Mouse (Mus musculus) erythroid progenitor cell, adult 5-6 weeks (primary cell): ENCODE results near the gene Dhrs4. TPM values are rescaled to one million over a fixed set of nuclear protein-coding genes. Genes with fewer than 3 reads are reported as not detected.

ENCODE experiments used
- ATAC-seq: replicated peaks from 2 replicates; pipeline ENCODE4 v1.8.0; 2016; ENCODE audit warnings: moderate number of reproducible peaks, mild to moderate bottlenecking, moderate TSS enrichment, inconsistent platforms; ENCODE audit not compliant: poor library complexity, low FRiP score, severe bottlenecking
- total RNA-seq, 2 experiments: library from RNA; stranded (forward) in 1 of 2; stranded (reverse) in 1 of 2; fragments of 150-400 nt in 1 of 2; fragments of 186-747, 209-891 nt in 1 of 2; gene quantifications; 2 replicates each; pipeline versions ENCODE4 v1.2.3 to v1.2.4; 2015 to 2017; ENCODE audit warnings: low replicate concordance in 2 of 2

Gene Dhrs4
- total RNA-seq, 2 experiments from 2014 or later: 21.8 to 26.4 TPM

DNA sequence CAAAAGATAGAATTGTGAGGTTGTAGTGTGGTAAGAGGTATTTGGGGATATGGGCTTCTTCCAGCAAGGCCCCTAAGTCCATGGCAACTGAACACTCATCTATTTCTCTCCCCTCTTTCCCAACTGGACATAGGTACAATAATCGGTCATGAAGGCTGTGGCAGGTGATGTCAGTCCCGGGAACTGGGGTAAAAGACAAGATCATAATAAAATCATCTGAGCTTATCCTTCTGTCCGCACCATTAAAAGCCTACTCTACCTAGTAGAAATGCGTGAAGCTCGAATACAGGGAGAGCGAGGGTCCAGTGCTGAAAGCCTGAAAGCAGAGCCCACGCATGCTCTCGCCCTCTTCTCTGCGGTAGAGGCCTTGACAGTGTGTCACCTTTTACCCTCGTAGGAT is 1.1 kb downstream of the Dhrs4 start:
- ATAC-seq: no peak

GRCm38 (mm10) chr14:55484430-55485085 is 6.0 kb downstream of the Dhrs4 start:
- no peak for ATAC-seq

DNA sequence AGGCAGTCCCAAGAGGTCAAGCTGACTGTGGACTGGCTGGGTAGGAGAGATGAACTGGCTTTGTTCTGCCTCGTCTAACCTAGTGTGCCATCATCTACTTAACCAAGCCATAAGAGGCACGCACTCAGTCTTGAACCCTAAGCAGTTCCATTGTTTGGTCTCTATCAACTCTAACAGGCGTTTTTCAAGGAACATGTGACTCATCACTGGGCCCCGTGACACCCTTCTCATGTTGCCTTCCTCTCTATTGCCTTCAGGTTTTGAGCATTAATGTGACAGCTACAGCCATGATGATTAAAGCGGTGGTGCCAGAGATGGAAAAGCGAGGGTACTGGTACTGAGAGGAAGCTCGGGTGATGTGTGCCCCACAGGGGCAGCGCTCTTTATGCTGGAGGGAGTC is 8.3 kb downstream of the Dhrs4 start:
- no peak for ATAC-seq

GRCm38 (mm10) chr14:55490361-55491201 is 12.0 kb downstream of the Dhrs4 start, which contains the start of gene Carmil3:
Carmil3 (plus strand) TSS chr14:55490651.
- no peak for ATAC-seq

- peak; percentile 87 for ATAC-seq
These were observed 12.8 kb downstream of the Dhrs4 start for GRCm38 (mm10) chr14:55491291-55491833.

- no peak for ATAC-seq
These were observed 13.5 kb downstream of the Dhrs4 start for GRCm38 (mm10) chr14:55492103-55492502.

GRCm38 (mm10) chr14:55495509-55496240 is 17.1 kb downstream of the Dhrs4 start:
- ATAC-seq: no peak

GRCm38 (mm10) chr14:55496761-55497448 is 18.3 kb downstream of the Dhrs4 start:
- no peak for ATAC-seq

DNA sequence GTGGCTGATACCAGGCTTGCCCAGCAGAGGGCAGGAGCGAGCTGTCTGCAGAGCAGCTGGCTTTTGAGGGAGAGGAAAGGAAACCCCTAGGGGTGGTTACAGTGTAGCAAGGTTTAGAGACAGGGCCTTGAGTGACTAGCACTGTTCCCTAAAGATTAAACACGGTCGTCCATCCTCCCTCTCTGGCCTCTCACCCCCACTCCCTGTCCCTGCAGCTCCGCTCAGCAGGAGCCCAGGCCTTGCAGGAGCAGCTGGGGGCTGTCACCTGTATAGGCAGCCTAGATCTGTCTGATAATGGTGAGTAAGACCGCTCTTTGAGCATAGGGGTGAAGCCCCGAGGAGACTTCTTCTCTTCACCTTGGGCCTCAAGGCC is 18.9 kb downstream of the Dhrs4 start:
- ATAC-seq: peak; percentile 55

- ATAC-seq: no peak
These were observed 27.1 kb downstream of the Dhrs4 start for GRCm38 (mm10) chr14:55505612-55506011.

- no peak for ATAC-seq
These were observed 29.2 kb downstream of the Dhrs4 start for GRCm38 (mm10) chr14:55507801-55508200.

DNA sequence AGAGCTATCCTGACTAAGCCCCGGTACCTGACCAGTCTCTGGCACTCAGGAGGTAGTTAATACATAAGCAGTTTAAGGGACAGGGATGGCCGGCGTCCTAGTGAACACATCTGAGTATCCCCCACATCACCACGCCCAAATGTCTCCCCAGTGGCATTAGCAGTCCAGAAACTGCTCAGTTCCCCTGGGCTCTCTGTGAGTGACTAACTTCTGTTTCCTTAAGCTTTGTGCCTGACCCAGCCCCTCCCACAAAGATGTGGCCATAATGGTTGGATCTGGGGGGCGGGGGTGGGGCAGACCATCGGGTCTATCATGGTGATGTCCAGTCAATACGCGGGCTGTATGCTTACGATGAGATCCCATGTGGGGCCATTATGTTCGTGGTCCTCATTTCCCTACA is 31.0 kb downstream of the Dhrs4 start:
- ATAC-seq: no peak

GRCm38 (mm10) chr14:55510125-55510731 is 31.7 kb downstream of the Dhrs4 start, which contains the start of gene Cpne6:
Cpne6 (plus strand) TSS chr14:55510445.
- no peak for ATAC-seq

GRCm38 (mm10) chr14:55511037-55511436 is 32.5 kb downstream of the Dhrs4 start:
- ATAC-seq: no peak

GRCm38 (mm10) chr14:55513927-55514326 is 35.4 kb downstream of the Dhrs4 start:
- ATAC-seq: no peak

- ATAC-seq: no peak
These were observed 37.3 kb downstream of the Dhrs4 start for GRCm38 (mm10) chr14:55515846-55516245.

DNA sequence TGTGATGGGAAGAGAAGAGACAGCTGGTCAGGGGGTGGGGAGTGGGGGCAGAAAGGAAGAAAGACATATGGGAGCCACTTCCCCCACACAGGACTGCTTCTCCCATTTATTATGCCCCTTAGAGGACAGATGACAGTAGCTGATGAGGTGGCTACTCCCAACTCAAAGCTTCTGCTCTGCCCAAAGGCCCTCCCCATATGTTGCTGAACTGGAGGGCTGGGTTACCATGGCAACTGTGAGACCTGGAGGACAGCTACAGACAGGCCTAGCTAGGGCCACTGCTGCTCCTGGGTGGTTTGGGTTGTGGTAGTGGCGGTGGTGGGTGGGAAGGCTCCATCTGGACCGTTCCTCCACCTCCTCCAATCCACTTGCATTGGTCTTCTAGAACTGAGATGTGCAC is 40.3 kb downstream of the Dhrs4 start:
- no peak for ATAC-seq

GRCm38 (mm10) chr14:55519604-55520003 is 41.0 kb downstream of the Dhrs4 start:
- no peak for ATAC-seq
